Mouse (Mus musculus): ENCODE measurements around the gene Slc44a4.
"Not testable (repeated sequence)": the region's sequence is repeated elsewhere in the genome, so short reads cannot be mapped to it uniquely, and the experiment has no call there.

Slc44a4 gene

DNA sequence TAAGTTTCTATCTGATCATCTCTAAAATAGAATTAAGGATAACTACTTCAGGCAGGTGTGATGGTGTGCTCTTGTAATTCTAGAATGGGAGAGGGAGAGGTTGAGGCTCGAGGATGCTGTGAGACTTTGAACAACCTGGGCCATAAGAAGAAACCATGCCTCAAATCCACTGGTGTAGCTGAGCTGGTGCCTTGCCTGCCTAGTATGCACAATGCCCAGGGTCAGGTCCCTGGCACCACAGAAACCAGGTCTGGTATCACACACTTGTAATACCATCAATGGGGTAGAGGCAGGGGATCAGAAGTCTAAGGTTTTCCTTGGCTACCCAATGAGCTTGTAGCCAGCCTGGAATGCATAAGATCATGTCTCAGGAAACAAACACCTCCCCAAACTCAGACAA lies 48.6 kb downstream of the Slc44a4 start:
- no peak for DNase-seq

DNA sequence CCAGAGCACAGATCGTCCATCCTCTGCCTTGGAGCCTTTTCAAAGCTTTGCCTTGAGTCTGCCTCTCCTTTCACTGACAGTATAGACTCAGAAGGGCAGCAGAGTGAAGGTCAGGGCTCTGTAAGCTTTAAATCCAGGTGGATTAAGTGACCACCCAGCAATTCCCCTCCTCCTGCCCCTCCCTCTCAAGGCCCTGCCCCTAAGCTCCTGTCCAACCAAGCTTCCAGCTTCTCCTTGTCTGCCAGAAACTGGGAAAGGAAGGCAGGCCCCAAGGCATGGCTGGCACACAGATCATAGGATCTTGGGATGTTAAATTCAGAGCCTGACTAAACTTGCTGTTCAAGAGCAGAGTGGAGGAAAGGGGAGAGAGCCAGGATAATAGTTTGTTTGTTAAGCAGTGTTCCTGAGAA lies 50.4 kb downstream of the Slc44a4 start:
- no peak for DNase-seq

DNA sequence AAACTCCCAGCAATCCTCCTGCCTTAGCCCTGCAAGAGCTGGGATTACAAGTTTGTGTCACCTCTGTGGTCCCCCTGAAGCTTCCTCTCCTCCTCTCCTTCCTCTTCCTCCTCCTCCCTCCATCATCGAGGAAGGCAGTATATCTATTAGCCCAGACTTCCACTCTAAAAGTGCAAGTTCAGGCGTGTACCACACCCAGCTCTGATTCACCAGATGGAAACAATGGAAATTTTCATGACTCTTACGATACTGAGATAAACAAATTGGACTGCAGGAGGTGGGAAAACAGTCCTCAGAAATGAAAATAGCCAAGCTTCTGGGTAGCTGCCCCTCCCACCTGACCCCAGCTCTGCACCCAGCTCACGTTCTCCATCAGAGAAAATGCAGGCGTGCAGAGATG lies 51.4 kb downstream of the Slc44a4 start:
- DNase-seq, result no peak

DNA sequence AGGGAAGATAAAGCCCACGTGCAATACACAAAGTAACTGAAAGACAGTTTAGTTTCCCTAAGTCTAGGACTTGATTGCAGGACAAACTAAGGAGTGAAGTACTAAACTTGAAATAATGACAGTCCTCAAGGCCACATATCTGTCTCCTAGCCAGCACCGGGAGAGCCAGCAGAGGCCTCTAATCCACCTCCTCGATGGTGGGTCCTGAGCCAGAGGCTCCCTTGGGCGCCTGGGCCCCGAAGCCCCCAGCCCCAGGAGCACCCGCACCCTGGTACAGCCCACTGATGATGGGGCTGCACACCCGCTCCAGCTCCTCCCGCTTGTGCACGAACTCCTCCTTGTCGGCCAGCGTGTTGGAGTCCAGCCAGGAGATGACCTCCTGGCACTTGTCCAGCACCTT lies 55.6 kb downstream of the Slc44a4 start, which contains the start of gene Gm20481:
Gm20481 (plus strand) TSS at position 91 of the 400 bp plus-strand sequence.
- DNase-seq, result not testable (repeated sequence)

DNA sequence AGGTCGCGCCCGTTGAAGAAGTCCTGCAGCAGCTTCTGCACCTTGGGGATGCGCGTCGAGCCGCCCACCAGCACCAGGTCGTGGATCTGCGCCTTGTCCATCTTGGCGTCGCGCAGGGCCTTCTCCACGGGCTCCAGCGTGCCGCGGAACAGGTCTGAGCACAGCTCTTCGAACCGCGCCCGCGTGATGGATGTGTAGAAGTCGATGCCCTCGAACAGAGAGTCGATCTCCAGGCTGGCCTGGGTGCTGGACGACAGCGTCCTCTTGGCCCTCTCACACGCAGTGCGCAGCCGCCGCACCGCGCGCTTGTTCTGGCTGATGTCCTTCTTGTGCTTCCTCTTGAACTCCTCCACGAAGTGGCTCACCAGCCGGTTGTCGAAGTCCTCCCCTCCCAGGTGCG lies 56.6 kb downstream of the Slc44a4 start:
- not testable (repeated sequence) for DNase-seq

DNA sequence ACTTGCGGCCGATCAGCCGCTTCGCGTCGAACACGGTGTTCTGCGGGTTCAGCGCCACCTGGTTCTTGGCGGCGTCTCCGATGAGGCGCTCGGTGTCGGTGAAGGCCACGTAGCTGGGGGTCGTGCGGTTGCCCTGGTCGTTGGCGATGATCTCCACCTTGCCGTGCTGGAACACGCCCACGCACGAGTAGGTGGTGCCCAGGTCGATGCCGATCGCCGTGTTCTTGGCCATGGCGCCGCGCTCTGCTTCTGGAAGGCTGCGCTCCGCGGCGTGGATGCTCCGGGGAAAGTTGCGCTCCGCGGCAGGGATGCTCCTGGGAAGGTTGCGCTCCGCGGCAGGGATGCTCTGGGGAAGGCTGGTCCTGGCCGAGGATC lies 57.4 kb downstream of the Slc44a4 start:
- not testable (repeated sequence) for DNase-seq

DNA sequence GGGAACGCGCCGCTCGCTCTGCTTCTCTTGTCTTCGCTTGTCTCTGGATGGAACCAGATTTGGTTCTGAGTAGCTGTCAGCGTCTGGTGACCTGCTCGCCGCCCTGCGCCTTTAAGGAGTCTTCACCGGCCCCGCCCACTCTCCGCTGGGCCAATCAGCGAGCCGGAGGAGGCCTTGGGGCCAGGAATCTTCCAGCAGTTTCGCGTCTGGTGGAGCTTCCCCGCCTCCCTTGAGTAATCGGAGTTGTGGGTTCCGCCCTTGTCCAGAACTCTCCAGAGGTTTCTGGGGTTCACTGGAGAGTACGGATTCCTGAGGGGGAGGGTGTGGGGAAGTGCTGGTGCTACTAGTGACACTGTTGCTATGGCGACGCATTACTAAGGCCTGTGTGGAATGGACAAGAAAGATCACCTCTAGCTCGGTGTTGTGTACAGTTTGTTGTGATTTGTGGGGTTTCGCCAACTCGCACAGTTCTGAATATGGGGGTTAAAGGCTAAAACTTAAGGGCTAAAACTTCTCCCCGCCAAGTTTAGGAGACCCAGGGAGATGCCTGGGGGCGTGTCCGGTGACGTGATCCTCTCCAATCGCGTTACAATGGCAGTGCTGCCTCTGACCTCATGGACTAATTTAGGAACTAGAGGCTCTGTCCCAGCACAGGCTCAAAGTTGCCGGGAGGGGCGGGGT lies 57.9 kb downstream of the Slc44a4 start, which contains the start of the genes Hspa1a and Hspa1l:
Hspa1a (minus strand) TSS at position 88 of the 681 bp plus-strand sequence.
Hspa1l (plus strand) TSS at position 635 of the 681 bp plus-strand sequence.
- peak; percentile 51 for DNase-seq

DNA sequence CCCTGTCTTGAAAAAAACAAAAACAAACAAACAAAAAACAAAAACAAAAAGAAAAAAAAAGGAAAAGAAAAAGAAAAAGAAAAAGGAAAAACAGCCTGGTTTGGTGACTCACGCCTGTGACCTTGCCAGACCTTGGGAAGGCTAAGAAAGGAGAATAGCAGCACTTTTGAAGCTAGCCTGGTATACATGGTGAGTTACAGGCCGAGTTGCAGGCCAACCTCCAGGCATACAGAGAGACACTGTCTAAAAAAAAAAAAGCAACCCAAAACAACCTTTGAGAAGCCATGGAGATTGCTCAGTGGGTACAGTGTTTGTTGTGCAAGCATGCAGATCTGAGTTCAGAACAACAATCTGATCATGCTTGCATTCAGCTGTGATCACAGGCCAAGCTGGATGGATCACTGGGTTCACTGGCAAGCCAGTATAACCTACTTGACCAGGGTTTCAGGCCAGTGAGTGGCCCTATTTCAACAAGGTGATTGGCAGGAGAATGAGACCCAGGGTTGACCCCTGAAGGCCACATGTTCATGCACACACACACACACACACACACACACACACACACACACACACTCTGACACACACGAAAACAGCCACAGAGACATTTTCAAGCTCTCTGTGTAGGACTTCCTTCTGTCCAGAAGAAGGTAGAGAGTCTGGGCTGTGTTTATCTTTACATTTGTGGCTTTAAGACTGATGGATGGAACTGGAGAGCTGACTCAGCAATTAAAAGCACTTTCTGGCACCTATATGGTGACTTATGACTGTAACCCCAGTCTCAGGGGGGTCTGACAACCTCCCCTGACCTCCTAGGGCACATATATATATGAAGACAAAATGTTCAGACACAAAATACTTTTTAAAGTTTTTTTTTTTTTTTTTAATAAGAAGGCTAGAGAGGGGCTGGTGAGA lies 61.6 kb downstream of the Slc44a4 start:
- no peak for DNase-seq

DNA sequence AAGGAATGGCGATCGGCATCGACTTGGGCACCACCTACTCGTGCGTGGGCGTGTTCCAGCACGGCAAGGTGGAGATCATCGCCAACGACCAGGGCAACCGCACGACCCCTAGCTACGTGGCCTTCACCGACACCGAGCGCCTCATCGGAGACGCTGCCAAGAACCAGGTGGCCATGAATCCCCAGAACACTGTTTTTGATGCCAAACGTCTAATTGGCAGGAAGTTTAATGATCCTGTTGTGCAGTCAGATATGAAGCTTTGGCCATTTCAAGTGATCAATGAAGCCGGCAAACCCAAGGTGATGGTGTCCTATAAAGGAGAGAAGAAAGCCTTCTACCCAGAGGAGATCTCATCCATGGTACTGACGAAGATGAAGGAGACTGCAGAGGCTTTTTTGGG lies 62.7 kb downstream of the Slc44a4 start:
- DNase-seq, result no peak

DNA sequence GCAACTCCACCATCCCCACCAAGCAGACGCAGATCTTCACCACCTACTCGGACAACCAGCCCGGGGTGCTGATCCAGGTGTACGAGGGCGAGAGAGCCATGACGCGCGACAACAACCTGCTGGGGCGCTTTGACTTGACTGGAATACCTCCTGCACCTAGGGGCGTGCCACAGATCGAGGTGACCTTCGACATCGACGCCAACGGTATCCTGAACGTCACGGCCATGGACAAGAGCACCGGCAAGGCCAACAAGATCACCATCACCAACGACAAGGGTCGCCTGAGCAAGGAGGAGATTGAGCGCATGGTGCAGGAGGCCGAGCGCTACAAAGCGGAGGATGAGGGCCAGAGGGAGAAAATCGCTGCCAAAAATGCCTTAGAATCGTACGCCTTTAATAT lies 64.0 kb downstream of the Slc44a4 start:
- no peak for DNase-seq

DNA sequence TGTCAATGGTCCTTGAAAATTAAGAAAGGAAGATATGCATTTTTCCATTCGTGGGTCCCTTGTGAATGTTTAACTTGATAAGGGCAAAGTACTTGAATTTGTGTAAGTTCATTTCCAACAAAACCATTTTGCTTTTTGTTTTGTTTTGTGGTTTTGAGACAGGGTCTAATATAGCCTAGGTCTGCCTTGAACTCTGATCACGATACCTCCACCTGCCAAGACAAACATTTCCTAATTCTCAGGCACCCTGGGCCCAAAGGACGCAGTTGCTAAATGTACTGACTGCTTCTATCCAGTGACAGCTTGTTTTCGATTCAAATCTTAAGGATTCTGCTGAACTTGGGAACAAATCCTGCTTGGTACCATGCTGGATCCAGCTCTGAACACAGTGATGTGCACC lies 65.4 kb downstream of the Slc44a4 start:
- DNase-seq, result no peak
